Mouse (Mus musculus): ENCODE measurements around the gene Cfap99.

Cfap99 gene

DNA sequence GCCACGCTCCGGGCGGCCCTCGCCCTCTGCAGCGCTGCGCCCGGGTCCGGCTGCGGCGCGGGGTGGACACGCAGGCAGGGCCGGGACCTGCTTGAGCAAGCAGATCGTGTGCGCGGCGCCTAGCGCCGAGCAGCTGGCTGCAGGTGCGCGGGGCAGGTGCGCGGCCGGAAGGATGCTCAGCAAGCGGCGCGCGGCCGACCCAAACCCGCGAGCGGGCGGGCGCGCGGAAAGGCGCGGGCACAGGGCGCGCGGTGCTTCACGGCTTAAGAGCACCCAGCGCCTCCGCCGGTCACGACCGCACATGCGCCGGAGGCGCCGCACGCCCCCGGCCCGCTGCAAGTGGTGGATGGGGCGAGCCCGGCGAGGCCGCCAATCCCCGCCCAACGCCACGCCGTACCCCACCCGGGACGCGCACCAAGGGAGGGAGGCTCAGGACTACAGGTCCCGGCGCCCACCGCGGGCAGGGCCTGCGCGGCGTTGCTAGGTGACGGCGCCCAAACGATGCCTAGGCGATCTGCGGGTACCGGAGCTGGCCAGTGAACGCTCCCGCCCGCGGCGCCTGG, at the start of gene Cfap99, which contains the start of gene Zfyve28:
Cfap99 (plus strand) TSS at position 447 of the 563 bp plus-strand sequence.
Zfyve28 (minus strand) TSS at position 296 of the 563 bp plus-strand sequence.
- DNase-seq = peak; percentile 73

DNA sequence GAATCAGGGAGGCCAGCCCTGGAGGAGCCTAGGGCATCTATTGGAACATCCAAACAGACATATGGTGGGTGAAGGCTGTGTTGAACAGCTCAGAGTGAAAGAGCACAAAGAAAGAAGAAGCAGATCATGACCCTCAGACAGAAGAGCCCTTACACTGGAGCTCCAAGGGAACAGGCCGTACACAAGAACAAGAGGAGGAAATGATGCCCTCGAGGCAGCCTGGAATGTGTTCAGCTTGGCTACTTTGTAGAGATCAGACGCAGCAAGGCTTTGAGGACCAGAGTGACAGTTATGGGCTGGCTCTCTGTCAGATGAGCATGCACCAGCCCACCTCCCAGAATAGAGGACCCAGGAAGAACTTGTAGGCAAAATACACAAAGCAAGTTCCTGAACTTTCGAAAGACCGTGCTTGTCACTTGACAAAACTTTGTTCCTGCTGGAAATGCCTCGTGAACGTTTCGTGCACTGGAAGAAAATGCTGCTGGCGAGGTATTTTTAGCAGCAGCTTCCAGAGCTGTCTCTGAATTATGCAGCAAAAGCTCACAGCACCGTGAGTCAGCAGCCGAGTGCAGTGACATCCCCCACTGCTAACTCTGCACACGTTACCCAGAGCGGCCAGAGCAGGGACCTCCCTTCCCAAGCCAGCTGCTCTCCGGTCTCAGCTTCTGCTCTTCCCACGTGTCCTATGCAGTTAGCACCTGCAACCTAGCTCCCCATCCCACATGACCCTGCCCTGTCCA, 46.0 kb upstream of the Cfap99 start:
- peak; percentile 56 for DNase-seq

DNA sequence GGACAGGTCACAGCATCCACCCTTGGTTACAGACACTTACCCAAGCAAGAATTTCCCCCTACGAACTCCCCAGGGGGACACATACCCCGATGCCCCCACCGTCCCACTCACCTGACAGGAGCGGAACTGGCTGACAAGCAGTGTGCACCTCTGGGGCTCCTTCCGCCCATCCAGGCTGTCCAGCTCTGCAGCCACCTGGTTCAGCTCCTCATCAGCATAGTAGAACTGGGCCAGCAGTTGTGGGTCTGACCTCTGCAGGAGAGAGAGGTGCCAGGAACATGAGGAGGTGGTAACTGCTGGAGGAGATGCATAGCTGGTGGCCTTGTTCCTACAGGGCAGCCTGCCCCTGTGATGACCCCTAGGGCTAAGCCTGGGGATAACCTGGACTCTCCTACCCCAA, 45.3 kb upstream of the Cfap99 start:
- DNase-seq = no peak

- DNase-seq = no peak
These were observed 42.0 kb upstream of the Cfap99 start for GRCm38 (mm10) chr5:34246443-34246842.

DNA sequence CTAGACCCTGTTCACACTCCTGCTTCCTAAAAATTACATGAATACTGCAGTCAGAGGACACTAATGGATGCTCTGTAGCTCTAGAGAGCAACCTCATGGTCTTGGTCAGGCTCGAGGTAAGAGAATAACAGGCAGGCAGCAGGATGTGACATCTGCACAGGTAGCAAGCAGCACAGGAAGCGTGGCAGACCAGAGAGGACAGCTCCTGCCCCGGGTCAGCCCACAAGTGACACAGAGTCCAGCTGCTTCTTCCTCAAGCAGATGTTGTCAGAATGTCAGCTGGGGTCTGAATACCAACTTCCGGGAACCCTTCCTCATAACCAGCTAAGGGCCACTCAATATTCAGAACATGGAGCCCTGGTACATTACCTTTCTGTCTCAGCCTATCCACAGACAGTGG, 39.3 kb upstream of the Cfap99 start:
- DNase-seq = no peak

GRCm38 (mm10) chr5:34250090-34250489, 38.3 kb upstream of the Cfap99 start:
- peak; percentile 34 for DNase-seq

GRCm38 (mm10) chr5:34251794-34252193, 36.6 kb upstream of the Cfap99 start:
- DNase-seq = no peak

- peak; percentile 68 for DNase-seq
These were observed 36.0 kb upstream of the Cfap99 start for GRCm38 (mm10) chr5:34252307-34252966.

GRCm38 (mm10) chr5:34252967-34253519, 35.4 kb upstream of the Cfap99 start:
- no peak for DNase-seq

DNA sequence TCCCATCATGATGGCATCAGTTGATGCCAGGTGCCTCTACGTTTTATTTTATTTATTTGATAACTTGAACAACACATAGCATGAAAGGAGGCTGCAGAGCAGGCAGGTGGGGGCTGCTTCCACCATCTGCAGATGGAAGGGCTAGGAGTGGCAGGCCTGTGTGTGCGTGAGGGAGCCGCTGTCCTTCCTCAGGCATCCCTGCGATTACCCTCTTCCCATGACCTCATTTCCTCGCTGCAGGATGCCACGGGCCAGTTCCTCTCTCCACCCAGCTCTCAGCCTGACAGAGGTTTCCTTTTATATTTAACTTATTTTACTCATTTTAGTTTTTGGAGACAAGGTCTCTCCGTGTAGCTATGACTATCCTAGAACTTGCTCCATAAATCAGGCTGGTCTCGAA, 34.1 kb upstream of the Cfap99 start:
- DNase-seq = no peak

GRCm38 (mm10) chr5:34255189-34255588, 33.2 kb upstream of the Cfap99 start:
- DNase-seq = no peak

DNA sequence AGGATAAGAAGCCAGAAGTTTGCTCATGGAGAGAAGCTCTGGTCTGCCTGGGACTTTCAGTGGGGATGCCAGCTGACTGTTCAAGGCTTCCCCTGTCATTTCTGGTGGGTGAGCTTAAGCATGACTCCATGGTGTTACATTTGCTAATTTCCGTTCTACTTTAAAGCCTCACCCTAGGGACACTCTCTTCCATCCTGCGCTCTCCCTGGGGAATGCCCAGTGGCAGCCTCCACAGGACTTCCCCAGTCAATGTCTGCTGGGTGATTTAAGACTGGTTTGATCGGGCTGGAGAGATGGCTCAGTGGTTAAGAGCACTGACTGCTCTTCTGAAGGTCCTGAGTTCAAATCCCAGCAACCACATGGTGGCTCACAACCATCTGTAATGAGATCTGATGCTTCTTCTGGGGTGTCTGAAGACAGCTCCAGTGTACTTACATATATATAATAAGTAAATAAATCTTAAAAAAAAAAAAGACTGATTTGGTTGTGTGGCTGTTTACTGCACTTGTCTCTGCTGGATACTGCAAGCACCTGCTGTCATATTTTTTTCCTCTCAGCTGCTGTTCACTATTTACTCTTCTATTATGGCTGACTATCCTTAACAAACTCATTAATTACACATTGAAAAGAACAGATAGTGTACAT, 29.1 kb upstream of the Cfap99 start:
- DNase-seq = peak; percentile 21

- DNase-seq = no peak
These were observed 22.3 kb upstream of the Cfap99 start for GRCm38 (mm10) chr5:34266065-34266464.

DNA sequence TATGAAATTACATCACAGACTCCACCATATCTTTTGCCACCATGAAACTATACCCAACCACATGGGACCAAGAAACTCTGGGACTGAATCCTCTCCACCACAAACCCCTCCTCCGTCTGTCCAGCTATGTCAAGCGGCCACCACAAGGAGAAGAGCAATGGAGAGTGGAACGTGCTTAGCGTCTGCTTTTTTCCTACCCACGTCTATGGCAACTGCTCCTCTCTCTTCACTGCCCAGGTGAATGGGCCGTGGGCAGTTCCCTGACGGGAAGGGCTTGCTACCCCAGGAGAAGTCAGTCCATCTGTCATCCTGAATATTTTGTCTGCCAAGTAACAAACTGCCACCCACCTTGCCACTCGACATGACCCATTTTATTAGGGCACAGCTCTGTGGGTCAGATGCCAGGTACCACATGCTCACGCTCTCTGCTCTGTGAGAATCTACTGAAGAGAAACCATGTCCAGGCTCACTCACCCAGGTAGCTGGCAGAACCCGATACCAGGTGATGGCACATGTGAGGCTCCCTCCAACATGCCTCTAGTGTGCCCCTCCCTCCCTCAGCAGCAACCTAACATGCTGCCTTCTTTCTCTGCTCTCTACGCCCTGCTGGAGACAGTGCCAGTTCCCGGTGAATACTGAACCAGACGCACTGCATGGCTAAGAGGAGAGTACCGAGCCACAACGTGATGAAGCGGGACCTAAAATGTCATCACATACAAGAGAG, 19.0 kb upstream of the Cfap99 start:
- no peak for DNase-seq

GRCm38 (mm10) chr5:34269921-34270465, 18.4 kb upstream of the Cfap99 start:
- DNase-seq = no peak

DNA sequence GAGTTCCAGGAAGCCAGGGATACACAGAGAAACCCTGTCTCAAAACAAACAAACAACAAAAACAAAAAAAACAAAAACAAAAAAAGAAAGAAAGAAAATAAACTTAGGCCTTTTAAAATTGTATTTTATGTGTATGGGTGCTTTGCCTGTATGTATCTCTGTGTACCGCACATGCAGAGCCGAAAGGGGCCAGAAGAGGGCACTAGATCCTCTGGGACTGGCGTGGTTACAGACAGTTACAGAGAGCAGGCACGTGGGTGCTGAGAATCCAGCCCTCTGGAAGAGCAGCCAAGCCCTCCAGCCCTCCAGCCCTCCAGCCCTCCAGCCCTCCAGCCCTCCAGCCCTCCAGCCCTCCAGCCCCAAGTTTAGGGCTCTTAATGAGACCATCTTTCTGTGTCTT, 16.7 kb upstream of the Cfap99 start:
- DNase-seq = peak; percentile 49

- DNase-seq = no peak
These were observed 15.1 kb upstream of the Cfap99 start for GRCm38 (mm10) chr5:34273251-34273681.

DNA sequence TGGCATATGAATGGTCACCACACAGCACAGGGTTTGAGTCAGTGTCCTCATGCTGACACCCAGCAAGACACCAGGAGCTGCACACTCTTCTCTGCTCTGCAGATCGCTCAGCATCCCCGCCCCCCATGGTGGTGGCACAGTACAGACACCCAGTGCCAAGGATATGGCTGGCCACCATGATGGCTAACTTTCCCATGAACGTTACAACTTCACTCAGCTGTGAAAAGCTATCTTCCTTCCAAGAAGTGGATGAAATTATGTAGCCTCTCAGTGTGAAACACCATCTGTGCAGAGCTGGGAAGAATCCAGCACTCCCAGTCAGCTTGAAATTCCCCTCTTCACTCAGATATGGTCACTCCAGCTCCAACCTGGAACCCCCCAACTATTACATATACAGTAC, 14.1 kb upstream of the Cfap99 start:
- no peak for DNase-seq

DNA sequence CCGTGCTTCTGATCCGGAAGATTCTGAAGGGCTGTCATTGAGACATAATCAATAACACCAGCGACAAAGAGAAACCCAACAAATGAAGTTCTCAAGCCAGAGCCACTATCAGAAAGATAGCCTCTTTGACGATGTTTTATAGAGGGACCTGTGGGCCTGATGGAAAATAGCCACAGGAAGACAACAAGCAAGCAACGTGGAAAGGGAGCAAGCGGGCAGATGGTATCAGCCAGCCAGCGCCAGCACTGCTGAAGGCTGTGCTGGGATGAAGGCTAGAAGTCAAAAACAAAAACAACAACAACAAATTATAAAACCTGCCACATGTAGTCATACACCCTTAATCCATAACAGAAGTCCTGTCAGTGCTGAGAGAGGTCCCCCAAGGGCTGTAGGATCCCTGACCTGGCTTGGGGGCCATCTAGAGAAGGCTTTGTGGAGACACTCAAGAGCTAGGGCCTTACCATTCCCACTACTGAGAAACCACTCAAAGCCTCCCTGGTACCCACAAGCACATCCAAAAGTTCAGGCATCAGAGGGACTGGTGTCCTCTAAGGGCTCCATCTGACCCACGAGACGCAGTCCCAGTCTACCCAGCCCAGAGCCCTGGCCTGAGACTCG, 13.6 kb upstream of the Cfap99 start:
- DNase-seq = no peak

DNA sequence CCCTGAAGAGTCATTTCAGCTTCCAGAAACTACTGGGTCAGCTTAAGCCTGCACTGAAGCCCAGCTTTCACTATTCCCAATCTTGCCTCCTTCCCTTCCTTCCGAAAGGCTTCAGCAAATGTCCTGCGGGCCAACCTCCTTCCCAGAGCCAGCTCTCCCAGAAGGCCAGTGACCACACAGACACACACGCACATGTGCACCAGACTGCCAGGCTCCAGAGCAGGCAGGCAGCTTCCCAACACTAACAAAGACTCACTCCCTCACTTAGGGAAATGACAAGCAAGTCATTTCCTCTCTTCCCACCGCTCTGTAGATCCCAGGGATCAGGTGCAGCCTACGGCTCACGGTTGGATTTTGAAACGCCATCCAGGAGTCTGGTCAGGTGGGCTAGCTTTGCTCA, 12.2 kb upstream of the Cfap99 start:
- peak; percentile 29 for DNase-seq

- DNase-seq = no peak
These were observed 11.7 kb upstream of the Cfap99 start for GRCm38 (mm10) chr5:34276746-34277145.

- DNase-seq = no peak
These were observed 10.3 kb upstream of the Cfap99 start for GRCm38 (mm10) chr5:34278058-34278457.
